Mouse (Mus musculus): ENCODE measurements at regions not wholly inside any gene's neighbourhood (a gene's known extent, or its start where the extent isn't known, plus 50 kb on each side); places are given as distances from the start of the nearest gene placed in this dataset.

DNA sequence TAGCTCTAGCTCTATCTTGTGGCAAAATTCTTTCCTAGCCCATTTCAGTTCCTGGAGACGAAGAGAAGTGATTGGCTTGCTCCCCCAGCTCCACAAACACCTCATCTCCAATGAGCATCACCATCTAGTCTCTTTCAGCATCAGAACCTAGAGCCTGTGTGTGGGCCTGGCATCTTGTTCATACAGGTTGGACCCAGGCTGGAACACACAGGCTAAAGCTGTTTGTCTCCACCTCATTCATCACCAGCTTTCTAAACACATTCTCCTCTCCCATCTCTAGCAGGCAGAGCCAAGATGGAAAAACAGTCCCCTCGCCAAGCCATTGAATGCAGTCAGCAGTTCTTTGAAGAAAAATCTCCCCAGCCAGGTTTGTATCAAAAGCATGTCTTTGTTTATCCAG, 221.9 kb upstream of the Cdh5 start:
- no peak for TF ChIP-seq CTCF (IDR thresholded peaks at IDR 0.05; ENCODE audit: extremely low read depth, insufficient read depth, low read length)
- TF ChIP-seq POLR2A (IDR thresholded peaks at IDR 0.05; ENCODE audit: extremely low read depth, insufficient read depth, low read length), result no peak
